Mouse (Mus musculus): ENCODE data around the gene Zdhhc24. TPM values are rescaled to one million over a fixed set of nuclear protein-coding genes. Genes with fewer than 3 reads are reported as not detected.

Zdhhc24 gene
- 1.8 TPM for polyA plus RNA-seq (2015; fragmentation: Illumina TruSeq; extraction: RNeasy Lipid Tissue Mini Kit (QIAGEN cat#74804); ENCODE audit: insufficient read depth, low read depth, low replicate concordance)

GRCm38 (mm10) chr19:4878405-4879323, at the start of gene Zdhhc24:
Zdhhc24 (plus strand) TSS chr19:4878668.

GRCm38 (mm10) chr19:4839149-4839548, 39.3 kb upstream of the Zdhhc24 start, which contains the start of the genes Ccs and Ccdc87:
Ccs (minus strand) TSS chr19:4839332.
Ccdc87 (plus strand) TSS chr19:4839366.

GRCm38 (mm10) chr19:4854552-4855469, 23.7 kb upstream of the Zdhhc24 start, which contains the start of gene Ctsf:
Ctsf (plus strand) TSS chr19:4855130.

DNA sequence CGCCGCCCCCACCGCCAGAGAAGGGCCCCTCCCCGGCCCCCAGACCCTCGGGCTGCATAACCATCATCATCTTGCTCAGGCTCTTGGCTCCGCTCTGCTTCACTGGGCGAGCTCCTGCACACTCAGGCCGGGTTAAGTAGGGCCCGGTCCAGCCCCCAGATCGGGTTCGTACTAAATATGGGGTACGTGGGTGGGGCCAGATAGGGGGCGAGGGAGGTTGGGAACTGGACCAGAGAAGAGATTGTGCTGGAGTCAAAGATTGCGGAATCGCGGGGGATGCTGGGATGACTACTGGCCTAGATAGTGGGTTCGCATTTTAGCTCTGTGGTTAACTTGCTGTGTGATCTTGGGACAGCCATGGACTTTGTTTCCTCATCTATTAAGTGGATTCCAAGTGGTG, 683 bp upstream of the Zdhhc24 start, which contains the start of gene Actn3:
Actn3 (minus strand) TSS at position 125 of the 400 bp plus-strand sequence.

GRCm38 (mm10) chr19:4905979-4906794, 27.7 kb downstream of the Zdhhc24 start, which contains the start of gene Bbs1:
Bbs1 (minus strand) TSS chr19:4906628.

GRCm38 (mm10) chr19:4927904-4928531, 49.5 kb downstream of the Zdhhc24 start, which contains the start of gene Dpp3:
Dpp3 (minus strand) TSS chr19:4928287.

Other genes starting within 250 kb of the Zdhhc24 start
- not detected for gene Gm960, start 180.0 kb upstream of the Zdhhc24 start, polyA plus RNA-seq (2015; fragmentation: Illumina TruSeq; extraction: RNeasy Lipid Tissue Mini Kit (QIAGEN cat#74804); ENCODE audit: insufficient read depth, low read depth, low replicate concordance)
- gene Sptbn2, start 167.5 kb upstream of the Zdhhc24 start, polyA plus RNA-seq (2015; fragmentation: Illumina TruSeq; extraction: RNeasy Lipid Tissue Mini Kit (QIAGEN cat#74804); ENCODE audit: insufficient read depth, low read depth, low replicate concordance), result 1.9 TPM
- gene Rbm4b, start 122.2 kb upstream of the Zdhhc24 start, polyA plus RNA-seq (2015; fragmentation: Illumina TruSeq; extraction: RNeasy Lipid Tissue Mini Kit (QIAGEN cat#74804); ENCODE audit: insufficient read depth, low read depth, low replicate concordance), result 4.6 TPM
- 7.2 TPM for gene Rbm4, start 84.8 kb upstream of the Zdhhc24 start, polyA plus RNA-seq (2015; fragmentation: Illumina TruSeq; extraction: RNeasy Lipid Tissue Mini Kit (QIAGEN cat#74804); ENCODE audit: insufficient read depth, low read depth, low replicate concordance)
- 13.6 TPM for gene Gm21992, start 67.1 kb upstream of the Zdhhc24 start, polyA plus RNA-seq (2015; fragmentation: Illumina TruSeq; extraction: RNeasy Lipid Tissue Mini Kit (QIAGEN cat#74804); ENCODE audit: insufficient read depth, low read depth, low replicate concordance)
- gene Rbm14, start 67.0 kb upstream of the Zdhhc24 start, polyA plus RNA-seq (2015; fragmentation: Illumina TruSeq; extraction: RNeasy Lipid Tissue Mini Kit (QIAGEN cat#74804); ENCODE audit: insufficient read depth, low read depth, low replicate concordance), result 5.8 TPM
- 30.0 TPM for gene Ccs, start 39.3 kb upstream of the Zdhhc24 start, polyA plus RNA-seq (2015; fragmentation: Illumina TruSeq; extraction: RNeasy Lipid Tissue Mini Kit (QIAGEN cat#74804); ENCODE audit: insufficient read depth, low read depth, low replicate concordance)
- gene Ccdc87, start 39.3 kb upstream of the Zdhhc24 start, polyA plus RNA-seq (2015; fragmentation: Illumina TruSeq; extraction: RNeasy Lipid Tissue Mini Kit (QIAGEN cat#74804); ENCODE audit: insufficient read depth, low read depth, low replicate concordance), result not detected
- gene Ctsf, start 23.5 kb upstream of the Zdhhc24 start, polyA plus RNA-seq (2015; fragmentation: Illumina TruSeq; extraction: RNeasy Lipid Tissue Mini Kit (QIAGEN cat#74804); ENCODE audit: insufficient read depth, low read depth, low replicate concordance), result 21.8 TPM
- not detected for gene Actn3, start 759 bp upstream of the Zdhhc24 start, polyA plus RNA-seq (2015; fragmentation: Illumina TruSeq; extraction: RNeasy Lipid Tissue Mini Kit (QIAGEN cat#74804); ENCODE audit: insufficient read depth, low read depth, low replicate concordance)
- gene Bbs1, start 28.0 kb downstream of the Zdhhc24 start, polyA plus RNA-seq (2015; fragmentation: Illumina TruSeq; extraction: RNeasy Lipid Tissue Mini Kit (QIAGEN cat#74804); ENCODE audit: insufficient read depth, low read depth, low replicate concordance), result 1.2 TPM
- gene Dpp3, start 49.6 kb downstream of the Zdhhc24 start, polyA plus RNA-seq (2015; fragmentation: Illumina TruSeq; extraction: RNeasy Lipid Tissue Mini Kit (QIAGEN cat#74804); ENCODE audit: insufficient read depth, low read depth, low replicate concordance), result 16.6 TPM
- 0.83 TPM for gene Peli3, start 64.5 kb downstream of the Zdhhc24 start, polyA plus RNA-seq (2015; fragmentation: Illumina TruSeq; extraction: RNeasy Lipid Tissue Mini Kit (QIAGEN cat#74804); ENCODE audit: insufficient read depth, low read depth, low replicate concordance)
- 13.0 TPM for gene Mrpl11, start 83.5 kb downstream of the Zdhhc24 start, polyA plus RNA-seq (2015; fragmentation: Illumina TruSeq; extraction: RNeasy Lipid Tissue Mini Kit (QIAGEN cat#74804); ENCODE audit: insufficient read depth, low read depth, low replicate concordance)
- 0.54 TPM for gene Npas4, start 111.6 kb downstream of the Zdhhc24 start, polyA plus RNA-seq (2015; fragmentation: Illumina TruSeq; extraction: RNeasy Lipid Tissue Mini Kit (QIAGEN cat#74804); ENCODE audit: insufficient read depth, low read depth, low replicate concordance)
- 1.0 TPM for gene Slc29a2, start 145.2 kb downstream of the Zdhhc24 start, polyA plus RNA-seq (2015; fragmentation: Illumina TruSeq; extraction: RNeasy Lipid Tissue Mini Kit (QIAGEN cat#74804); ENCODE audit: insufficient read depth, low read depth, low replicate concordance)
- gene B4gat1, start 160.2 kb downstream of the Zdhhc24 start, polyA plus RNA-seq (2015; fragmentation: Illumina TruSeq; extraction: RNeasy Lipid Tissue Mini Kit (QIAGEN cat#74804); ENCODE audit: insufficient read depth, low read depth, low replicate concordance), result 0.83 TPM
- gene AC124502.3, start 160.2 kb downstream of the Zdhhc24 start, polyA plus RNA-seq (2015; fragmentation: Illumina TruSeq; extraction: RNeasy Lipid Tissue Mini Kit (QIAGEN cat#74804); ENCODE audit: insufficient read depth, low read depth, low replicate concordance), result 3.4 TPM
- gene Brms1, start 162.7 kb downstream of the Zdhhc24 start, polyA plus RNA-seq (2015; fragmentation: Illumina TruSeq; extraction: RNeasy Lipid Tissue Mini Kit (QIAGEN cat#74804); ENCODE audit: insufficient read depth, low read depth, low replicate concordance), result 5.6 TPM
- gene Rin1, start 171.8 kb downstream of the Zdhhc24 start, polyA plus RNA-seq (2015; fragmentation: Illumina TruSeq; extraction: RNeasy Lipid Tissue Mini Kit (QIAGEN cat#74804); ENCODE audit: insufficient read depth, low read depth, low replicate concordance), result 2.4 TPM
- gene Cd248, start 189.4 kb downstream of the Zdhhc24 start, polyA plus RNA-seq (2015; fragmentation: Illumina TruSeq; extraction: RNeasy Lipid Tissue Mini Kit (QIAGEN cat#74804); ENCODE audit: insufficient read depth, low read depth, low replicate concordance), result 15.5 TPM
- gene Tmem151a, start 206.9 kb downstream of the Zdhhc24 start, polyA plus RNA-seq (2015; fragmentation: Illumina TruSeq; extraction: RNeasy Lipid Tissue Mini Kit (QIAGEN cat#74804); ENCODE audit: insufficient read depth, low read depth, low replicate concordance), result 3.4 TPM
- gene Yif1a, start 209.9 kb downstream of the Zdhhc24 start, polyA plus RNA-seq (2015; fragmentation: Illumina TruSeq; extraction: RNeasy Lipid Tissue Mini Kit (QIAGEN cat#74804); ENCODE audit: insufficient read depth, low read depth, low replicate concordance), result 17.2 TPM
- gene Cnih2, start 219.9 kb downstream of the Zdhhc24 start, polyA plus RNA-seq (2015; fragmentation: Illumina TruSeq; extraction: RNeasy Lipid Tissue Mini Kit (QIAGEN cat#74804); ENCODE audit: insufficient read depth, low read depth, low replicate concordance), result 0.92 TPM
- gene Rab1b, start 228.4 kb downstream of the Zdhhc24 start, polyA plus RNA-seq (2015; fragmentation: Illumina TruSeq; extraction: RNeasy Lipid Tissue Mini Kit (QIAGEN cat#74804); ENCODE audit: insufficient read depth, low read depth, low replicate concordance), result 28.5 TPM
- 5.4 TPM for gene Klc2, start 239.9 kb downstream of the Zdhhc24 start, polyA plus RNA-seq (2015; fragmentation: Illumina TruSeq; extraction: RNeasy Lipid Tissue Mini Kit (QIAGEN cat#74804); ENCODE audit: insufficient read depth, low read depth, low replicate concordance)